Mouse (Mus musculus) heart, embryonic 16.5 days (tissue): Measurements from ENCODE around the gene Nfkbie. TPM values are rescaled to one million over a fixed set of nuclear protein-coding genes. Genes with fewer than 3 reads are reported as not detected.

Source experiments
- ATAC-seq: fragments of 200-750 bp; cut with Nextera tagmentation; replicated peaks from 2 replicates; pipeline ENCODE4 v1.8.0; 2017; ENCODE audit warnings: moderate number of reproducible peaks; ENCODE audit not compliant: insufficient read depth, low FRiP score; ENCODE audit errors: extremely low read depth
- H3K27ac ChIP-seq: fragments of 300-500 bp; sonication (generic); 2 replicates; pipeline ENCODE4 v1.5.1; 2014; ENCODE audit warnings: mild to moderate bottlenecking, low read length, control low read depth, moderate library complexity
- H3K27me3 ChIP-seq: fragments of 300-500 bp; sonication (generic); 2 replicates; pipeline ENCODE4 v1.6.1; 2014; ENCODE audit warnings: low read length, mixed read lengths; ENCODE audit not compliant: control insufficient read depth, insufficient read depth
- H3K36me3 ChIP-seq: fragments of 300-500 bp; sonication (generic); 2 replicates; pipeline ENCODE4 v1.6.1; 2014; ENCODE audit not compliant: control insufficient read depth, insufficient read depth
- H3K4me1 ChIP-seq: fragments of 300-500 bp; sonication (generic); 2 replicates; pipeline ENCODE4 v1.6.1; 2014; ENCODE audit warnings: low read length, mixed read lengths; ENCODE audit not compliant: control insufficient read depth, insufficient read depth
- H3K4me2 ChIP-seq: fragments of 300-500 bp; sonication (generic); 2 replicates; pipeline ENCODE4 v1.6.1; 2014; ENCODE audit warnings: low read depth, mild to moderate bottlenecking, control low read depth, low read length
- H3K4me3 ChIP-seq: fragments of 300-500 bp; sonication (generic); 2 replicates; pipeline ENCODE4 v1.5.1; 2014; ENCODE audit warnings: mild to moderate bottlenecking, control low read depth, low read length
- H3K9ac ChIP-seq: fragments of 300-500 bp; sonication (generic); 2 replicates; pipeline ENCODE4 v1.6.1; 2014; ENCODE audit warnings: low read length, control low read depth
- H3K9me3 ChIP-seq: fragments of 300-500 bp; sonication (generic); replicated peaks from 2 replicates; pipeline ENCODE4 v1.6.1; 2016; ENCODE audit warnings: low read length; ENCODE audit not compliant: control insufficient read depth
- WGBS: fragments of 180-500 bp; shearing (Covaris S2); extraction: QIAGEN DNeasy Blood & Tissue Kit; methylation state at CpG from one replicate; pipeline ENCODE4 v1.1.7; 2014; 5-methylcytosine and 5-hydroxymethylcytosine counted together
- polyA plus RNA-seq: library from polyadenylated mRNA; unstranded; fragments of >200 nt; fragmentation: Nextera tagmentation; extraction: Ambion mirVana; gene quantifications from 2 replicates; pipeline ENCODE4 v1.2.1, GENCODE M21; 2015

Nfkbie gene
- polyA plus RNA-seq, 1 experiment from 2014 or later, result 10.9 TPM

GRCm38 (mm10) chr17:45556107-45556489 is 595 bp downstream of the Nfkbie start:
- Histone ChIP-seq H3K36me3 (no peaks in the 10 kb centered on the region), H3K27me3 (peaks cover 10% of the 10 kb centered on the region), H3K27ac (no peak overlapping the region), H3K4me2 (peak overlapping the region; percentile 69), H3K4me3 (peak overlapping the region; percentile 58), H3K9me3 (no peaks in the 10 kb centered on the region), H3K9ac (peak overlapping the region; percentile 59), H3K4me1 (peaks cover 9% of the 10 kb centered on the region)
- ATAC-seq, result no peak
- 1% methylated on average over 14 of the region's 14 CpGs for WGBS

GRCm38 (mm10) chr17:45556514-45557245 is 1.2 kb downstream of the Nfkbie start:
- Histone ChIP-seq H3K4me3 (peak overlapping the region; percentile 58), H3K27ac (0 out of 2 replicates have a peak overlapping the region, but pooled peaks have one; percentile 3), H3K9me3 (no peaks in the 10 kb centered on the region), H3K36me3 (no peaks in the 10 kb centered on the region), H3K9ac (peak overlapping the region; percentile 59; the same call in 1 of the 2 replicates), H3K4me2 (peak overlapping the region; percentile 69), H3K4me1 (peaks cover 9% of the 10 kb centered on the region), H3K27me3 (peaks cover 6% of the 10 kb centered on the region)
- ATAC-seq, result no peak
- WGBS, result 61% methylated on average over 3 of the region's 3 CpGs

GRCm38 (mm10) chr17:45557246-45557824 is 1.8 kb downstream of the Nfkbie start:
- Histone ChIP-seq H3K27ac (0 out of 2 replicates have a peak overlapping the region, but pooled peaks have one; percentile 3), H3K4me3 (peak overlapping the region; percentile 58), H3K9ac (peak overlapping the region; percentile 21; the same call in 1 of the 2 replicates), H3K4me2 (peak overlapping the region; percentile 69), H3K27me3 (peaks cover 6% of the 10 kb centered on the region), H3K9me3 (no peaks in the 10 kb centered on the region), H3K4me1 (peaks cover 7% of the 10 kb centered on the region), H3K36me3 (no peaks in the 10 kb centered on the region)
- ATAC-seq, result no peak
- WGBS, result 45% methylated on average over 7 of the region's 7 CpGs

- no peak for ATAC-seq
- Histone ChIP-seq H3K27me3 (peaks cover 6% of the 10 kb centered on the region), H3K27ac (no peak overlapping the region), H3K9me3 (no peaks in the 10 kb centered on the region), H3K9ac (peak overlapping the region; percentile 1; the same call in 1 of the 2 replicates), H3K36me3 (no peaks in the 10 kb centered on the region), H3K4me3 (peak overlapping the region; percentile 58), H3K4me2 (peak overlapping the region; percentile 69), H3K4me1 (peaks cover 7% of the 10 kb centered on the region)
- 53% methylated on average over 16 of the region's 16 CpGs for WGBS
Measured at GRCm38 (mm10) chr17:45557998-45558862, 2.7 kb downstream of the Nfkbie start.

GRCm38 (mm10) chr17:45559732-45560525 is 4.4 kb downstream of the Nfkbie start:
- no peak for ATAC-seq
- H3K27ac ChIP-seq, result no peak overlapping the region
- 85% methylated on average over 15 of the region's 15 CpGs for WGBS

GRCm38 (mm10) chr17:45563216-45563615 is 7.7 kb downstream of the Nfkbie start:
- Histone ChIP-seq H3K4me3 (no peak overlapping the region), H3K9ac (no peak overlapping the region)

More at GRCm38 (mm10) chr17:45559732-45560525, 4.4 kb downstream of the Nfkbie start:
- Histone ChIP-seq H3K4me2 (no peak overlapping the region), H3K27me3 (peaks cover 6% of the 10 kb centered on the region), H3K4me3 (no peak overlapping the region), H3K9me3 (no peaks in the 10 kb centered on the region), H3K4me1 (peaks cover 13% of the 10 kb centered on the region), H3K9ac (no peak overlapping the region), H3K36me3 (no peaks in the 10 kb centered on the region)

GRCm38 (mm10) chr17:45563655-45564530 is 8.4 kb downstream of the Nfkbie start, which contains the start of gene Slc35b2:
Gene Slc35b2 (plus strand): TSS chr17:45563874.
- H3K4me2 ChIP-seq, result peak within 1 kb of the TSS; percentile 99
- peaks cover 29% of the 10 kb centered on the region for H3K36me3 ChIP-seq
- peak within 1 kb of the TSS; percentile 96 for H3K4me3 ChIP-seq
- peak within 1 kb of the TSS; percentile 83 for H3K27ac ChIP-seq
- no peaks in the 10 kb centered on the region for H3K9me3 ChIP-seq
- H3K27me3 ChIP-seq, result no peaks in the 10 kb centered on the region
- peak within 1 kb of the TSS; percentile 99 for H3K9ac ChIP-seq
- ATAC-seq, result peak; percentile 84
- peaks cover 20% of the 10 kb centered on the region for H3K4me1 ChIP-seq
- WGBS, result under 1% methylated on average over 51 of the region's 61 CpGs

More at GRCm38 (mm10) chr17:45563216-45563615, 7.7 kb downstream of the Nfkbie start:
- peak overlapping the region; percentile 99 for H3K4me2 ChIP-seq
- no peaks in the 10 kb centered on the region for H3K9me3 ChIP-seq
- no peaks in the 10 kb centered on the region for H3K27me3 ChIP-seq
- no peak for ATAC-seq
- H3K36me3 ChIP-seq, result peaks cover 23% of the 10 kb centered on the region
- peaks cover 20% of the 10 kb centered on the region for H3K4me1 ChIP-seq
- 71% methylated on average over 12 of the region's 12 CpGs for WGBS
- no peak overlapping the region for H3K27ac ChIP-seq
